Mouse (Mus musculus) regulatory T cell (primary cell): ENCODE results near the gene Eif2ak4.

Experiments used
- in situ Hi-C: fragments of 300-600 bp; cut with MboI, MseI; formaldehyde crosslinking; loops from one replicate; pipeline ENCODE4 v1.15.1; 2025; ENCODE audit warnings: high pct_unique_total_duplicates

Gene Eif2ak4

DNA sequence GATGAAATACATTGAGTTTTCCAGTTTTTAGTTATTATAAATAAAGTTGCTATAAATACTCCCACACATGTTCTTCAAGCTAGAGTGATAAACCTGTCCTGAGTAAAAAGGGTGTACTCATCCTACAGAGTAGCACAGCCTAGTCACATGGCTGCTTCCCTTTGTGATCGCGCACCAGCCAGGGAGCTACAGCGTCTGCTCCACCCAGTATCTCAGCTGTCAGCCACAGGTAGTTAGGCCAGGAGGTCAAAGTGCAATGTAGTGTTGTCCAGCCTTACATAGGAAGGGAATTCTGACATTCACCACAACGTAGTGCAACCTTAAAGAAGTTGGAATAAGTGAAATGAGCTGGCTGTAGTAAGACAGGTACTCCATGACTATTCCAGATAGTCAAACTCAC lies 17.1 kb downstream of the Eif2ak4 start:
- in situ Hi-C loops: loop anchor here (10.0 kb wide), 1 partner anchor 721 kb away; no protein-coding TSS in a partner anchor

DNA sequence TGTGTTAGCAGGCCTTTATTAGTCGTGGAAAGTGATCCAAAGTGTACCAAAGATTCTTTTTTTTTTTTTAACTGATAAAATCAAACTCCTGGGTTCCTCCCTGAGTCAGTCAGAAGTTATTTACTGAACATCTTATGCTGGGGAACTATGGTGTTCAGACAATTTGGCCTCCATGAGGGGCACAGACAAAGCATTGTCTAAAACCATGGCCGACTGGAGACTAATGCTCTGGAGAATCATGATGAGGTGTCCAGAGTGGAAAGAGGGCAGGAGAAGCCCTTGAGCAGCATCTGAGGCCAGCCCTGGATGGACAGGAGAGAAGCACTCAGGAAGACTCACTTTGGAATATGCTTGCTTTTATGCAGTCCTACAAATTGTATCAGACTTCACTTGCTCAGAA lies 18.4 kb downstream of the Eif2ak4 start:
- in situ Hi-C loops: loop anchor here (10.0 kb wide), 1 partner anchor 722 kb away; no protein-coding TSS in a partner anchor

DNA sequence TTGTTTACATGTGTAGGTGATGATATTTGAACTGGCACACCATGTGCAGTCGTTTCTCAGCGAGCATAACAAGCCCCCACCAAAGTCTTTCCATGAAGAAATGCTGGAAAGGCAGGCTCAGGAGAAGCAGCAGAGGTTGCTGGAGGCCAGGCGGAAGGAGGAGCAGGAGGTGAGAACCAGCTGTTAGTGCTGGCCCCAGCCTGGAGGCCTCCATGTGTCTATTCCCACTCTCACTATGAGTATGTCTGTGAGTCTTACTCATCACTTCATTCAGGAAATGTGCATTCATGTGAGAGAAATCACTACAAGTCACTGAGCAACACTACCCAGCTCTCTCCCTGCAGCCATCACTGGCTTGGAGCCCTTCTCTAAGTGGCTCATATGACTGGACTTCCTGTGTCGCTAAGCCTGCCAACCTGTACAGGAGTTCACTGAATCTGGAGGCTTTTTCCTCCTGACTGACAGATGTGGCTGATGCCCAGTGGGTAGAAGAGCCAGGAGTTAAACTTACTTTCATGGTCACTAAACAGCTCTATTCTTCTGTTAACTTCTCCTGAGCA lies 20.0 kb downstream of the Eif2ak4 start:
- in situ Hi-C loops: loop anchor here (10.0 kb wide), 1 partner anchor 724 kb away; no protein-coding TSS in a partner anchor

DNA sequence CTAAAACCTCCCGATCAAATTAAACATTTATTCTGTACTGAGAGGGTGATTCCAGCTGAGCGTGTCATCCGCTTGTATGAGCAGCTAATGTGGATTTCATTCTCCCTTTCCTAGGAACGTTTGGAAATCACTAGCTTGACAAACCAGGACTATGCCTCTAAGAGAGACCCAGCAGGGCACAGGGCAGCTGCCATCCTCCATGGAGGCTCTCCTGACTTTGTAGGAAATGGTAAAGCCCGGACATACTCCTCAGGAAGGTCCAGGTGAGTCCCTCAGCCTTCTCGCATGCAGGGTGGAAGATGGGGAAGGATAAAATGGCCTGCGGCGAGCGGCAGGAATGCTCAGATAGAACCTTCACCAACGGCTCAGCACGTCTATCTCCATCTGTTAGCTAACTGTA lies 24.4 kb downstream of the Eif2ak4 start:
- in situ Hi-C loops: no loop called here

DNA sequence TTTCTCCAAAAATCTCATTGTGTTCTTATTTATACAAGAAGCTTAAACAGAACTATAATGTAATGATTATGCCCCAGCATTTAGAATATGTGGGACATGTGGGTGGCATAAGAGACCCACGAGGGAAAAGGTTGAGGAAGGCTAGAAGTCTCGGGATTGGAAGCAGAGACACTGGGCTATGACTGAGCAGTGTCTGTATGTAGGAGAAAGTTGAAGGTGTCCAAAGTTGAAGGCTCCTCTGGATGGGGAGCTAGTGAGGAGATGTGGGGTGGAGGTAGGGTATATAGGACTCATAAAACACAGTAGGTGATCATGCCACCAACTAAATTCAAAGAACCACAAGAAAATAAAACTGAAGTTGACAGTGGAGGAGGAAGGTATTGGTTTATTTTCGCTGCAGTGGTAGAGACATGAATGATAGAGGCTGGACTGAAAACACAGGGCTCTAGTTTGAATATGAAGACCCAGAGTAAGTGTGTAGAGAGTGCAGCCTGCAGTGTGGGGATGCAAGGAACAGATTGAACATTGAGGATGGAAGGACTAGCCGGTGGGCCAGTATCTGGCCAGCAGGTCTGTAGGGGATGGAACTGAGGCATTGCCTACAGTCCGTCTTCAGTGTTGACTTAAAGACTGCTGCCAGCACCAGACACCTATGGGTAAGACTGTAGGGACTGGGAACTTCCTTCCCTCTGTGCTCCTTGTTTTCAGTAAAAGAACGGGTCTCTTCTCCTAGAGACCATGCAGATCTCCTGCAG lies 27.4 kb downstream of the Eif2ak4 start:
- in situ Hi-C loops: no loop called here

DNA sequence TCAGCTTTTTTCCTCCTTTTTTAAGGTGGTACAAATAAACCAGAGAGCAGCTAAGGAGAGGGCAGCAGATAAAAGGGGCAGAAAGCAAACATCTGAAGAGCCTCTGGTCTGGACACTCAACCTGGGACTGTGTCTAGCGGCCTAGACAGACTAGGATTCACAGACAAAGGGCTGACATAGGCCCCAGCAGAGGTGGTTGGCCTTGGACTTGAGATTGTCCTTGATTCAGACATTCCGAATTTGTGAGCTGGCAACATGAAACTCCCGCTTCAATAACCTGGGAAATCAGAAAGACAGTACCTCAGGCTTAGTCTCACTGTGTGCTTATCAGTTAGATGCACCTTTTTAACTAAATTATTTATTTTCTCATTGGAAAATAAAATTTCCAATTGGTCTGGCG lies 29.7 kb downstream of the Eif2ak4 start:
- in situ Hi-C loops: no loop called here

DNA sequence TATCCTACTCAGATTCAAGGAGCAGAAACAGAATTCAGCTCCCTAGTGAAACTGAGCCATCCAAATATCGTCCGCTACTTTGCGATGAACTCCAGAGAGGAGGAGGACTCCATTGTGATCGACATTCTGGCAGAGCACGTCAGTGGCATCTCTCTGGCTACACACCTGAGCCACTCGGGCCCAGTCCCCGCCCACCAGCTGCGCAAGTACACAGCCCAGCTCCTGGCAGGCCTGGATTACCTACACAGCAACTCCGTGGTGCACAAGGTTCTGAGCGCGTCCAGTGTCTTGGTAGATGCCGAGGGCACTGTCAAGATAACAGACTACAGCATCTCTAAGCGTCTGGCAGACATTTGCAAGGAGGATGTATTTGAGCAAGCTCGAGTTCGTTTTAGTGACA lies 33.5 kb downstream of the Eif2ak4 start:
- in situ Hi-C loops: loop anchor here (10.0 kb wide), 1 partner anchor 157 kb away; no protein-coding TSS in a partner anchor

DNA sequence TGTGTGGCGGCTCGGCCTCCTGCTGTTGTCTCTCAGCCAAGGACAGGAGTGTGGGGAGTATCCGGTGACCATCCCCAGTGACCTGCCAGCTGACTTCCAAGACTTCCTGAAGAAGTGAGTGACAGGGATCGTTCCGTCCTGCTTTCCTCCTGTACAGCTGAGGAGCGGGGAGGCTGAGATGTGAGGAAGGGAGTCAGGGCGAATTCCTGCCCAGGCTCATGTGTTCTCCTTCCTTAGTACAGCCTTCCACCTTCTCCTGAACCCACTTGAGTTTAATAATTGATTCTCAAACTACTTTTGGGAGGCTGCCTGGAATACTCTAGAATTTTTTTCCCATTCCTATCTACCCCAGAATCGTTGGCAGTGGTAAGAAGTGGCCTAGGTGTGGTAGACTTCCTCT lies 34.0 kb downstream of the Eif2ak4 start:
- in situ Hi-C loops: loop anchor here (10.0 kb wide), 1 partner anchor 158 kb away; no protein-coding TSS in a partner anchor

DNA sequence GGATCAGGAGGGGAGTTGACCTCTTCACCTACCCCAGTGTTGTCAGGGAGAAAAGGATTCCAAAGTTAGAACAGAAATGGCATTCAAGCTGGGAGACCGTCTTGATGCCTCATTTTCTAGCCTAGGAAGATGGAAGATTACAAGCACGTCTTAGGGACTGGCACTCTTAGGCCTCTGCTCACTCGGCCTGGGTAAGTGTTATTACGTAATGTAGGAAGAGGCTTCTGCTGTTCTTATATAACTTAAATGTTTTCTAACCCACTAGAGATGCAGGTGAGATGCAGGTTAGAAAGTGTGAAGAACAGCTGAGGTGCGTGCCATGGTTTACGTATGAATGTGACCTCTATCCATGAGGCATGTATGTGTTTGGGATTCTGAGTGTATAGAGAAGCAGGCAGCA lies 39.9 kb downstream of the Eif2ak4 start:
- in situ Hi-C loops: loop anchor here (10.0 kb wide), 1 partner anchor 163 kb away; no protein-coding TSS in a partner anchor

DNA sequence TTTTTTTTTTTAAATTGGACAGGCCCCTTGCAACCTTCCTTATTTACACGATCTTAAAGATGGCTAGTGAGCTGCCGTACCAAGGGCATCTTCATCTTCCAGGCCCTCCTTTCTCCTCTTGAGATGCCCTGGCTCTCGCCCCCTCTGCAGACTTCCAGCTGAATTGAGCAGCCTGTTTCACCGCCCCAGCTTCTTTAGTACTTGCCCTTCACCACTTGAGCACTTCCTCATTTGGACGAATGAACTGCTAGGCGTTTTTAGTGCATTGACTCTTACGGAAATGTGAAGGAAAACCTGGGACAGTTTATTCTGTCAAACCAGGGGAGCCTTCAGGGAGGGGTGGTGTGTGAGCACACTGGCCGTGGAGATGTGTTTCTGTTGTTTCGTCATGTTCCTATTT lies 40.9 kb downstream of the Eif2ak4 start:
- in situ Hi-C loops: loop anchor here (10.0 kb wide), 1 partner anchor 164 kb away; no protein-coding TSS in a partner anchor

DNA sequence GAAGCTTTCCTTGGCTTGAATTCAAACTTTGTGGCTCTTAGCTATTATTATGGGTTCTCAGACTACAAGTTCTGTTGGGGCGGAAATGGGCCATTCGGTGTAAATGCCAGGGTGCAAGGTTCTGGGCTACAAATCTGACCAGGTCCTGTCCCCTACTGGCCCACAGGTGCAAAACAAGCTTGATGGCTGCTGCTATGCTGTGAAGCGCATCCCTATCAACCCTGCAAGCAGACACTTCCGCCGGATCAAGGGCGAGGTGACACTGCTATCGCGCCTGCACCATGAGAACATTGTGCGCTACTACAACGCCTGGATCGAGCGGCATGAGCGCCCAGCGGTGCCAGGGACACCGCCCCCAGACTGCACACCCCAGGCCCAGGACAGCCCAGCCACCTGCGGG lies 42.2 kb downstream of the Eif2ak4 start:
- in situ Hi-C loops: no loop called here

DNA sequence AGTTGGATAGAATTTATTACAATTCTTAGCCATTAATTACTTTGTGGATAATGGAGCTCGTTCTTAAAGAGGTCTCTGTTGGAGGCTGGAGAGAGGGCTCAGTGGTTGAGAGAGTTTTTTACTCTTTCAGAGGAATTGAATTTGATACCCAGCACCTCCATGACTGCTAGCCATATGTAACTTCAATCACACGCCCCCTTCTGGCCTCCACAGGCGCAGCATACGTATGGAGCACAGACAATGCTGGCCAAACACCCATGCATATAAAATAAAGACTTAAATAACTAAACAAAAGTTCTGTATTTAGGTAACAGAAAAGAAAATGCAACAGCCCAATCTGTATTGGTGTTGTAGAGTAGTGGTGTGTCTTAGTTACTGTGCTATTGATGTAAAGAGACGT lies 43.2 kb downstream of the Eif2ak4 start:
- in situ Hi-C loops: no loop called here

DNA sequence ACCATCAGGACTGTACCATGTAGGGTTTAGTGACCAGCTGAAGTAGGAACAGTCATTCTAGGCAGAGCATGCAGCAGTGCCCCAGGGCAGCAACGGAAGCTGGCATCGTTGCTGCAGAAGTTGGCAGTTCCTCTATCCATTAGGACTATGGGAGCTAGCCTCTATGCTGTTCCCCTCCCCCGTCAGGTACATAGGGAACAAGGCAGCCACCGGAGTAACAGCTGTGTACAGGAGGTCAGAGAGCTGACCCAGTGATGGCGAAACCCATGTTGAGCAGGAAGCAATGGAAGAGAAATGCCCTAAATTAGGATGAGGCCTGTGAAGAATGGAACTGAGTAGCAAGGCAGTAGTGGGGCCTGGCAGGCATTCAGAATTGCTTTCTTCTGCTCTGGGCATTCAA lies 53.8 kb downstream of the Eif2ak4 start:
- in situ Hi-C loops: no loop called here

DNA sequence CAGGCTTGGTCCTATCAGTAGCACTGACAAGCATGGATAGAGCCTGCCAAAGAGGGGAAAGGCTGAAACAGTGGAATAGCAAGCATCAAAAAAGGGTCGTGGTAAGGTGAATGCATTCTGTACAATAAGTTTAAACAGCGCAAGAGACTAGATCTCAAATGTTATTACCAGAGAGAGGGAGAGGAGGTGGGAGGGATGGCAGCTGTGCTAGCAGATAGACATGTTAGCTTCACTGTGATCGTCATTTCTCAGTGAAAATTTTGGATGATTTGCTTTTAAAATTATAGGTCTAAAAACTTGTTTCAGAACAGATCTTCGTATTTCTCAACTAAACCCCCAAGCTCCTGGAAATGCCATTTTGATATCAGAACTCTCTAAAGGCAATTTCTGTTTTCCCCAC lies 54.3 kb downstream of the Eif2ak4 start:
- in situ Hi-C loops: no loop called here

DNA sequence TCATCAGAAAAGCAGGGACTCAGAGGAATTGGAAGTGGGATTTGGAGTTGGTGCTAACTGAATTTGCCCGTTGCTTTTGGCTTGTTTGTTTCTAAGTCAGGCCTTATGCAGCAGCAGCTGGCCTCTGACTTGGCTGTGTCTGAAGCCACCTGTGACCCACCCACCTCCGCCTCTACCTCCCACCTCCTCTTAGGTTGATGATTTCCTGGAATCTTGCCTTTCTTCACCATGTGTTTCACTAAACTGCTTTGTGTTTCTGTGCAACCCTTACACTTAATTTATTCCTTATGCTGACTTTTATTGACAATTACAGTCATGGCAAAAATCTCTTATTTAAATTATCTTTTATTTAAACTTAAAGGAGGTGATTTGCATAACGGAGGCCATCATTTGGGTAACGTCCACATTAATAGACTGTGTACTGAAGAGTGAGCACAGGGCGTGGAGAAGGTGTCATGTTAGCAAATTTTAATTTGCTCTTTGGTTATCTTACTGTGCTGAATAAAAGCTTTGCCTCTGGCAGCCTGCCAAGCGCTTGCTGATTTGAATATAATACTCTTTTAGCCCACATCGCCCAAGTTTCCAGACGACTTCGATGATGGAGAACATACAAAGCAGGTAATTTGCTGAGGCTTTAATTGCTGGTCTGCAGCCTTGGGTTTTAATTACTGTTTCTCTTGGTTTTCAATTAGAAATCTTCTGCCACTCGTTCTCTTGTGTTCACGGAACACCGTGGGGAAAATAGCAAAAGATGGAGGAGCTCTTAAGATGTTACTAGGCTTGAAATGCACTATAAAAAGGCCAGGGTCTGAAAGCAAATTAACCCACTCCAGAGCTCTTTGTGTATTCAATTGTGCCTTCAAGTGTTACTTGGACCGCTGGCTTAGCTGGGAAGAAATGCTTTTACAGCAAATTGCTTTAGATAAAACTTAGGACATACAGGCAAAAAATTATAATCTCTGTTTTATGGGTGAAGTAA lies 57.6 kb downstream of the Eif2ak4 start:
- in situ Hi-C loops: no loop called here

DNA sequence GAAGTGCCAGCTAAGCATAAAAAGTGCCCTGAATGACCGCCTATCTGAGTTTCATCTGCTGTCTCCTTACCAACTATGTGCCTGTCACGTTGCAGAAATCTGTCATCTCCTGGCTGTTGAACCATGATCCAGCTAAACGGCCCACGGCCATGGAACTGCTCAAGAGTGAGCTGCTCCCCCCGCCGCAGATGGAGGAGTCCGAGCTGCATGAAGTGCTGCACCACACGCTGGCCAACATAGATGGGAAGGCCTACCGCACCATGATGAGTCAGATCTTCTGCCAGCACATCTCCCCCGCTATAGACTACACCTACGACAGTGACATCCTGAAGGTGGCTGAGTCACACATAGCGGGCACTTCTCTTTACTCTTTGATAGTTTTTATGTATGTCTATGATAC lies 59.8 kb downstream of the Eif2ak4 start:
- in situ Hi-C loops: no loop called here

DNA sequence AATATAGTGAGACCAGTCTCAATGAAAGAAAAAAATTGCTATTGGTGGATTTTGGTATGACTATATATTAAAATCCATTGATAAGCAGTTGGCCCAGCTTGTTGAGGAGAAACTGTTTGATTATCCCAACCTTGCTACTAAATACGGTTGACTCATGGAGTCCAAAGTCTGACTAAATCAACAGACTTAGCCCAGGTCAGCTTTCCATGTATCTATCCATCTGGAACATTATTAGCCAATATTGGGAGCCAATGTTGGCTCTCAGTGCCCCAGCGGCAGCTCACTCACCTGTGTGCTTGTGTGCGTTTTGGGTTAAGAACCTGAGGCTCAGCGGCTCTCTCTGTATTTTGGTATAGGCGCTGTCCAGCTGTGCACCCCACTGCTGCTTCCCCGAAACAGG lies 62.6 kb downstream of the Eif2ak4 start:
- in situ Hi-C loops: no loop called here

DNA sequence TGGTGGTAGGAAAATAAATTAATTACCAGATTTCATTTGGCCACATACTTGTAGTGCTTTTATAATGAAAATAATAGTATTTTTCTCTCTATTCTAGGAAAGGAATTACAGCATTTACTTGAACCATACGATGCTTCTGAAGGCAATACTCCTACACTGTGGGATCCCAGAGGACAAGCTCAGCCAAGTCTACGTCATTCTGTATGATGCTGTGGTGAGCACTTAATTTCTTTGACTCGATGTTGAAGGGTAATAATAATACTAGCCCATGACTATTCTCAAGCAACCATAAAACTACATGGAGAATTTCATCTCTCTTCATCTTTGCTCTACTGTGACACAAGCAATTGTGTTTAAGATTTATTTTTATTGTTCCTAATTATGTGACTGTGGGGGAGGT lies 68.6 kb downstream of the Eif2ak4 start:
- in situ Hi-C loops: no loop called here

DNA sequence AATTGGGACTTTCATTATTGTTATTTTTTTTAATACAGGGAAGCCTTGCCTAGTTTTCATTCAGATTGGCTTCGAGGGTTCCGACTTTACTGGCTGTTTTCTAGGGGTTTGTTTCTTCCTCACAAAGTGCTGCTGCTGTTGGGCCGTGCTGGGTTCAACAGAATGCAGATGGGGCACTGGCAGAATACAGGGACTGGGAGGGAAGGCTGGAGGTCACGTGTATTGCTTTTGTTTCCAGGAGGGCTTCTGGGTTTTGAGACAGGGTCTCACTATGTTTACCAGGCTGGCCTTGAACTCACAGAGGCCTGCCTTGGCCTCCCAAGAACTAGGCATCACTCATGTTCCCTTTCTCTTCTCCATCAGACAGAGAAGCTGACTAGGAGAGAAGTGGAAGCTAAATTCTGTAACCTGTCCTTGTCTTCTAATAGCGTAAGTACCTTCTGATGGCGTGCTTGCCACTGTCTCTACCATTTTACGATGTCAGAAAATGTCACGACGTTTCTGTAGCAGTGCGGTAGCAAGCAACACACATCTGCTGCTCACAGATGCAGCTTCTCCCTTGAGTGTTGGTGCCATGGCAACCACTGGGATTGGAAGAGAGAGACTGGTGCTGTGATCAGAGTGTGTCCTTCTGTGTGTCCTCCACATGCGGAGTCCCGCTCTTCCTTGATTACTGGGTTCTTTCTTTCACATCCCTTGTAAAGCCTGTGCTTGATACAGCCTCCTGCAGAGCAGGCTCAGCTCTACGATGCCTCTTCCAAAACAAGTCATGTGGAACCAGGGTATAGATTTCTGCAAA lies 69.2 kb downstream of the Eif2ak4 start:
- in situ Hi-C loops: no loop called here

DNA sequence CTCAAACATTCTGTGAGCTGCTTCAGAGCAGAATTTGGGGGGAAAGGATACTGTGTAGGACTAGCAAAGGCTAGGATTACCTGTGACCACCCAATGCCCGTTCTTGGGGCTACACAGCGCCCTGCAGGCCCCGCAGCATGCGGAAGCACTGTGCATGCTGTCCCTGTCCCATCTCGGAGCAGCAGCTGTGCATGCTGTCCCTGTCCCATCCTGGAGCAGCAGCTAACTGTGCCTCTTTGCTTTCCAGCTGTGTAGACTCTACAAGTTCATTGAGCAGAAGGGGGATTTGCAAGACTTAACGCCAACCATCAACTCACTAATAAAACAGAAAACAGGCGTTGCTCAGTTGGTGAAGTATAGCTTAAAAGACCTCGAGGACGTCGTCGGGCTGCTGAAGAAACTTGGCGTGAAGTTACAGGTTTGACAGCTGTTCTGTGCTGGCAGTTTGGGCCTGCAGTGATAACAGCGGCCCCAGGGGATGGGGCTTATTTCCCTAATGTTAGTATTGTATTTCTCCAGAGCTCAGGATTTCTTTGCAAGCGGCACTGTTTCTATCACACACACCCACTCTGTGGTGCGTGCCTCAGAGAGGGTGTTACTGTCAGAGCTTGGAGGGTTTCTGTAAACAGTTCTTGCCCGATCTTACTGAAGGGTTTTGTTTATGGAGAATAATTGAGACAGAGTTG lies 73.2 kb downstream of the Eif2ak4 start:
- in situ Hi-C loops: no loop called here

DNA sequence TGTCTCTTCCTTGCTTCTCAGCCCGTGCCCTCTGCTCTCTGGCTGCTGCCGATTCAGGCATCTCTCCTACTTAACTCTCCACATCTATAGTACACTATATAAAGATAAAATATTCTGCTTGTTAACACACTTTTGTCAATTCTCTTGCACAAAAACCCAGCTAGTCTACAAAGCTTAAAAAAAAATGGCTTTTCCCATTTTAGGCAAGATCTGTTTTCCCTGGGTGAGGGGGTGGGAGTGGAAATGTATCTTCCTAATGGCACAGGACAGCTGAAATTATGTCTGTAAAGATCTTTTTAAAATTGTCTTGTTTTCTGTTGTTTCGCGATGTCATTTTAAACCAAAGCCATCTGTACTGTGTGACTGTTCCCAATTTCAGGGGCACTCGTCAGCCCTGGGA lies 75.1 kb downstream of the Eif2ak4 start:
- in situ Hi-C loops: no loop called here
